Comparison of ENCODE assay signal across 8 mouse cellular contexts in the genomic region with DNA sequence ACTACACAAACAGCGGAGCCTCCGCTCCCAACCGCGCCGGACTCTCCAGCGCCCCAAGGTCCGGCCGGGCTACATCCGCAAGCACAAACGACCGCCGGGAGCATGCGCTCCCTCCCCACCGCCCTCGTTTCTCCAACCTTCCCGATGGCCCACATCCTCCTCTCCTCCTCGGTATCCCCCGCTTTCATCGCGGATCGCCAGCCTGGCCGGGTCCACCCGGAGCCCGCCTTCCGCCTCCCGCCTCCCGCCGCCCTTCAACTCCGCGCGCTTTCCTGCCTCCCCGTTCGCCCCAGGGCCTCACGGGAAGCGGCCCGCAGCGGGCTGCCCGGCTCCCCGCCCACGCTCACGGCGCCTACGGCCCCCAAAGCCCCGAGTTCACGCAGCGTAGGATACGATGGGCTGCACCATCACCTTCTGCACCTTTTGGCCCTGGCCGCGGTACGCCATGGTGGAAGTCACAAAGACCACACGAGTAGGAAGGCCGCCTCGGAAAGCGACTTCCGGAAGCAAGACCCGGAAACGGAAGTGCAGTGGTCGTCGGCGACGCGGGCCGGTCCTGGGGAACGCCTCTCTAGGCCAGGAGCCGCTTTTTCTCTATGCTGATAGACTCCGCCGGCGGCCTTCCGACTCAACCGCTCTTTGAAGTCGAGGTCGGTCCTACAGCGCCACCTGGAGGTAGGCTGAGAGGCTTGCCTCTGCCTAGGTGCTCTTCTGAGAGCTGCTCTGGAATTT. TPM values are rescaled to one million over a fixed set of nuclear protein-coding genes. Genes with fewer than 3 reads are reported as not detected.
A peak's percentile ranks its signal among the peaks of the same experiment; 100 is the strongest.
DNase-seq lines count a peak whose midpoint lies in the region; ATAC-seq and TF ChIP-seq lines count a peak whose summit lies in the region.

Gene Snrpe, minus strand, starts transcription at position 521 of the 732 bp plus-strand sequence.

- DNase-seq in ZHBTc4 (ENCODE audit: low read depth, low spot score) = peak; percentile 99
- DNase-seq in gastrocnemius, adult 2 months = peak; percentile 98
- peak; percentile 100 for DNase-seq in hindbrain, postnatal 0 days (ENCODE audit: low spot score)
- peak; percentile 95 for DNase-seq in left cerebral cortex, adult 2 months (ENCODE audit: extremely low spot score in 1 of 2, low spot score in 2 of 2)
- peak; percentile 93 to 97 for DNase-seq in right cerebral cortex, adult 2 months (ENCODE audit: low spot score in 2 of 2)
- DNase-seq in urinary bladder, postnatal 14 days (ENCODE audit: low spot score) = peak; percentile 98

- TF ChIP-seq CTCF in gastrocnemius, adult 2 months (IDR thresholded peaks at IDR 0.05) = peak; percentile 98
- TF ChIP-seq CTCF in hindbrain, postnatal 0 days (IDR thresholded peaks at IDR 0.05; ENCODE audit: low read depth) = peak; percentile 98
- TF ChIP-seq CTCF in left cerebral cortex, adult 2 months (IDR thresholded peaks at IDR 0.05) = peak; percentile 99

- H3K27ac ChIP-seq in gastrocnemius, adult 2 months = peak within 1 kb of the TSS; percentile 95
- H3K27ac ChIP-seq in hindbrain, postnatal 0 days = peak within 1 kb of the TSS; percentile 94
- peak within 1 kb of the TSS; percentile 98 for H3K27ac ChIP-seq in left cerebral cortex, adult 2 months

- peak within 1 kb of the TSS; percentile 88 for H3K9ac ChIP-seq in hindbrain, postnatal 0 days (replicated peaks; ENCODE audit: low read length)

- under 1% methylated on average over 73 of the region's 73 CpGs for WGBS in hindbrain, postnatal 0 days

- no peaks in the 10 kb centered on the region for H3K27me3 ChIP-seq in hindbrain, postnatal 0 days (ENCODE audit: insufficient read depth, low read length)

- intact Hi-C loops in gastrocnemius, adult 2 months (cut with DNase I) = loop anchor here (1.0 to 10.0 kb wide), 4 partner anchors 228 to 465 kb away; no protein-coding TSS in a partner anchor
- intact Hi-C loops in left cerebral cortex, adult 2 months (cut with DNase I) = loop anchor here (1.0 to 5.0 kb wide), 5 partner anchors 228 to 583 kb away; partner anchors contain the start of gene Ppp1r15b

- ATAC-seq in common myeloid progenitor, adult 5-6 weeks (replicated peaks; ENCODE audit: low read depth, poor library complexity, severe bottlenecking) = peak; percentile 99
- ATAC-seq in hindbrain, postnatal 0 days = peak; percentile 97
- ATAC-seq in megakaryocyte, adult 5-6 weeks (ENCODE audit: poor library complexity, severe bottlenecking) = peak; percentile 96

- H3K9me3 ChIP-seq in hindbrain, postnatal 0 days (ENCODE audit: low read length) = no peaks in the 10 kb centered on the region

- peaks cover 22% of the 10 kb centered on the region; the same call in 1 of the 2 replicates for H3K36me3 ChIP-seq in hindbrain, postnatal 0 days (ENCODE audit: insufficient read depth, low read length)

- H3K4me1 ChIP-seq in hindbrain, postnatal 0 days (ENCODE audit: insufficient read depth, low read length) = no peaks in the 10 kb centered on the region

- peak within 1 kb of the TSS; percentile 92 for H3K4me3 ChIP-seq in gastrocnemius, adult 2 months
- H3K4me3 ChIP-seq in hindbrain, postnatal 0 days (ENCODE audit: low read length) = peak within 1 kb of the TSS; percentile 95
- H3K4me3 ChIP-seq in left cerebral cortex, adult 2 months = peak within 1 kb of the TSS; percentile 75

- H3K4me2 ChIP-seq in hindbrain, postnatal 0 days (ENCODE audit: low read depth, low read length) = peak within 1 kb of the TSS; percentile 77

RNA-seq across cellular contexts. Expression of gene Snrpe, which starts in this region (rescaled TPM):
- 435 and 557 TPM in 2 replicates for total RNA-seq in common myeloid progenitor, adult 5-6 weeks (2017)
- total RNA-seq in gastrocnemius, adult 2 months (2021) = 10 to 100 TPM; 42.9 to 63.3 TPM
- total RNA-seq in hindbrain, postnatal 0 days (2014; rRNA removed) = 106 and 109 TPM in 2 replicates
- polyA plus RNA-seq in hindbrain, postnatal 0 days (2015; fragmentation: Nextera tagmentation; extraction: Ambion mirVana) = 415 and 427 TPM in 2 replicates
- 10 to 100 TPM; 58.3 to 70.2 TPM for total RNA-seq in left cerebral cortex, adult 2 months (2021)
- 330 and 331 TPM in 2 replicates for total RNA-seq in megakaryocyte, adult 5-6 weeks (2015)
- total RNA-seq in megakaryocyte, adult 5-6 weeks (2017) = 228 and 311 TPM in 2 replicates

Comparison
In these comparisons a context has a peak if more than half of its experiments do, and no peak if none do; other contexts are left out.
1. Peak in every context shown above with its lines: DNase-seq, ATAC-seq, H3K4me3 ChIP-seq and H3K27ac ChIP-seq.